Mouse (Mus musculus): ENCODE data around the gene Mdm4.

Mdm4 gene

DNA sequence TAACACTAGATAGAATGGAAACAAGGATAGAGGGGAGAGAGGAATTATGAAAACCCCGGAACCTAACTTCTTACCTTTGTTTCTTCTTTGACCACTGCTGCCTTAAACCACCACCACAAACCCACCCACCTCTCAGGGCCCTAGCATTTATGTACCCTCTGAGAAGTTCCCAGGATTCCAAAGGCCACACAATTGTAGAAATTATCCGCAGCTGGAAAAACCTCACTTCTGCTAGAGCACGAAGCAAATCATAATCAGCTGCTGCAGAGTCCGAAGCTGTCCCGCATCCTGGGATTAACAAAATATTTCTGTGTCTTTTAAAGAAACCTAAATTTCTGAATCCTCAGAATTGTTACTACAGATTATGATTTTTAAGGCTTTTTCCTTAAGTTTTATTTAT, at the start of gene Mdm4:
Gene Mdm4, minus strand, starts transcription at position 101 of the 400 bp plus-strand sequence.
- no peak for DNase-seq (ENCODE audit: low read depth)

DNA sequence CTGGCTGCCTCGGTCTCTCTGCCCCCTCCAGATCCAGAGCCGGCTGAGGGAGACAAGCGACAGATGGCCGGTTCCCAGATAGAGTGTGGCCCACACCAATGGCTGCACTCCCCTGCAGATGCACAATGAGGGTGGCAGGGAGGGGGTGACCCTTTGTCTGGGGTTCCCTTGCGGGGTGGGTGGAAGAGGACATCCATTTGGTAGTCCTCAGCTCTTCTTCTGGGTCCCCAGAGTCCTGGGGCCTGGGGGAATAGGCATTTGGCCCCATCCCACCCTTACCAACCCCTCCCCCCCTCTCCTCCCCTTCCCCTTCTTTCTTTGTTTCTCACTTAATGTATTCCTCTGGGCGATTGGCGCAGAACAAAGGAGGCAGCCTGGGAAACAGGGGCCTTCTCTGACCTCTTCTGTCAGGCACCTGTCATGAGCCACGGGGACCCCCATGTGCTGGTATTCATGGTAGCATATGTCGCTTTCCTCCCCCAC, 49.8 kb upstream of the Mdm4 start:
- no peak for DNase-seq (ENCODE audit: low read depth)

DNA sequence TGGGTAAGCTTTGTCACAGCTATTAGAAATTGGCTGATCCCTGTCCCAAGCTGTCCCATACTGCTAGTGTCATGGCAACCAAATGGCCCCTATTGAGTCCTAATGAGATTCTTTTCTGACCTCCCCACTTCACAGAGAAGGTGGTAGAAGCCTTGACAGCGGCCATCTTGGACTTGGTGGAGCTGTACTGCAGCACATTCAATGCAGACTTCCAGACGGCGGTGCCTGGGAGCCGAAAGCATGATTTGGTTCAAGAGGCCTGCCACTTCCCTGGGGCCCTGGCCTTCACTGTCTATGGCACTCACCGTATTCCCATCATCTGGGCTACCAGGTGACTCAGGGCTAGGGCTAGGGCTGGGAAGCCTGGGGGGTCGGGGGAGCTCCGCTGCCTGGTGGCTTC, 49.1 kb upstream of the Mdm4 start:
- no peak for DNase-seq (ENCODE audit: low read depth)

DNA sequence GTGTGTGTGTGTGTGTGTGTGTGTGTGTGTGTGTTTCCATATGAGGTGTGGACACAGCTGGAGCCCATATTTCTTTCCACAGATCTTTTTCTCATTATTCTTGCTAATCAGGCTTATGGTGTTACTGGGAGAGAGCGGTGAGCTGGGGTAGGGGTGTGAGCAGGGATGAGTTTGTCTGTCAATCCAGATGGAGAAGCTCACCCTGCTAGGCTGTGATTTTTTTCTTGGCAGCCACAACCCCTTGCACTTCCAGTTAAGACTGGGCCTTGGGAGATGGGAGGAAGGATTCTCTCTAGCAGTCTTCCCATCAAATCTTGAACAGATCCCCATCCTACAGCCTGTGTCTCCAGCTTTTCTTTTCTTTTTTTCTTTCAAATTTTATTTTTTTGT, 48.0 kb upstream of the Mdm4 start:
- no peak for DNase-seq (ENCODE audit: low read depth)

DNA sequence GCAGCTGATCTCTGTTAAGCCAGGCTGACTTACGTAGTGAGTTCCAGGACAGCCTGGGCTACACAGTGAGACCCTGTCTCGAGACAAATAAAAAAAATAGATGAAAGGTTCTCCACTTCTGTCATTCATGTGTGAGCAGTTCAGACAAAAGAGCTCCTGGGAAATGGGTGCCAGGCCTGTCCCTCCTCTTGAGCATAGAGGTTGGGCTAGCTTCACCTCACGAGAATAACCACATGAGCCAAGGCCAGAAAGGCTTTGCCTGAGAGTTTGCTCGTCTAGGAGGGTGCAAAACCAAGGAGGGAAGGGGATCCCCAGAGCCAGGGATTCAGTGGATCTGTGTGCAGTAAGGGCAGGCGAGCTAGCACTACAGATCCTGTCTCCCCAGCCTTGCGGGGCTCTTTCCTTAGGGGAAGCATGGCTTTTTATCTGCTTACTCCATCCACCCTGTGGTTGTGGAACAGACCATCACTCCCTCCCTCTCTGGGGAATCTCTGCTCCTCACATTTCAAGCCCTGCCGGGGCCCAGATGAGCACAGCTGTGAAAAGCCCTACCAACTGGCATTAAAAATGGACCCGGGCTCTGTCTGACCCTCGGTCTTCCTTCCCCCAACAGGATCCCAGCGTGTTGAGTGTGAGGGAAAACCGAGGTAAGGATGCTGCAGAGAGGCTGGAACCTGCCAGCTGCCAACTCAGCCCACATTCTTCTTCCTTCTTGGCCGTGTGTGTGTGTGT, 47.4 kb upstream of the Mdm4 start:
- no peak for DNase-seq (ENCODE audit: low read depth)

DNA sequence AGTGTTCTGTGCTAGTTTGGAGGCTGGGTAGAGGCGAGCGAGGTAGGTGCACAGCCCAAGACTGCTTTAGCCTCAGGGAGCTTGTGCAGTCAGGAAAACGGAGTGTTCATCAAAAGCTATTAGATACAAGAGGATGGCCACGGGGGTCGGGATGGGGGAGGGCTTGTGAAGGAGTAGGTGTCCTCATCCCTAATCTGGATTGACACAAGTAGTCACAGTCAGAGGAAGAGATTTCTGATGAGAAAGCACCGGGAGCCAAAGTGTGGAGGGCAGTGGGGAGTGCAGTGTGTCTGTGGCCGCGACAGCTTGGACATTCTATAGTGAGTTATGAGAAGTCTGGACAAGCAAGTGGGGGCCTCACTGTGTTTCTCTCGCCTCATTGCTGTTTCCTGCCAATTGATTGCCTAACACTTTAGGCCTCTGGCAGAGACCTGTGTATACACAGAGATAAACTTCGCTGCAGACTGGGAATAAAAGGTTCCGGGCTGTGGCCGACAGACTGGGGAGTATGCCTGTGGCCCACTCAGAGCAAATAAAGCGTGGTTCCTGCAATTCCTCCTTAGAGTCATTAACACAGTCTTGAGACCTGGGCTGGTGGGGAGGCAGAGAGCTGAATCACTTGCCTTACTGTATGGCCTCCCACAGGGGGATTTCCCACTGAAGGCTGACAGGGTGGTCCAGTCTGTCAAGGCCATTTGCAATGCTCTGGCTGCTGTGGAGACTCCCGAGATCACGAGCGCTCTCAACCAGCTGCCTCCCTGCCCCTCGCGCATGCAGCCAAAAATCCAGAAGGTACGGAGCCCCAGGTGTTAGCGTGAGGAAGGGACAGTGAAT, 46.5 kb upstream of the Mdm4 start:
- peak; percentile 14 for DNase-seq (ENCODE audit: low read depth)

DNA sequence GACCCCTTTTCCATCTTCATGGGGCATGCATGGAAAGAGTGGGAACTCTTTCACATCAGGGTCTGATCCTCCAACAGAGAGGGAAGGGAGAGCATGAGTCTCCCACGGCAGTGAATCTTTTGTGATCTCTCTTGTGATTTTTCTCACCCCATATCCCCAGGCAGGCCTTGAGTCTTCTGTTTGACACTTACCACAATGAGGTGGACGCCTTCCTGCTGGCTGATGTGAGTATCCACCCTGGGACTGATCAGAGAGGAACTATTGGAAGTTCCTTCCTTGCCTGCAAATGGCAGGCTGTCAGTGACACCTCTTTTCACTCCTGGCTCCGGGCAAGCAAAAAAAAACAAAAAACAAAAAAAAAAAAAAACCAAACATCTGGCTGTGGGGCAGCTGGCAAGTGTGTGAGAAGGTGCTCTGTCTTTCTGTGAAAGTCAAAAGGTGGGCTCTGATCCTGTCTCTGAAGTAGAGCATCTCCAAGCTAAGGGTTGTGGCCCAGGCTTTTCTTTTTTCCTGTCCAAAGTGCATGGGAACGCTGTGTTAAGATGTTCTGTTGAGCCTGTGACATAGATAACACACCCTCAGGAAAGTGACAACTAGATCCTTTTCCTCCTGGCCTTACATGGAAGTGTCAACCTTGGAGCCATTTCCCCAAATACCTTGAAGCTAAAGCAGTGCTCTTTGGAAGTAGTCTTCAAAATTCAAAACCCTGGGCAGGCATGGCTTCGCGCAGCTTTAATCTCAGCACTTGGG, 45.5 kb upstream of the Mdm4 start:
- DNase-seq (ENCODE audit: low read depth) = no peak

DNA sequence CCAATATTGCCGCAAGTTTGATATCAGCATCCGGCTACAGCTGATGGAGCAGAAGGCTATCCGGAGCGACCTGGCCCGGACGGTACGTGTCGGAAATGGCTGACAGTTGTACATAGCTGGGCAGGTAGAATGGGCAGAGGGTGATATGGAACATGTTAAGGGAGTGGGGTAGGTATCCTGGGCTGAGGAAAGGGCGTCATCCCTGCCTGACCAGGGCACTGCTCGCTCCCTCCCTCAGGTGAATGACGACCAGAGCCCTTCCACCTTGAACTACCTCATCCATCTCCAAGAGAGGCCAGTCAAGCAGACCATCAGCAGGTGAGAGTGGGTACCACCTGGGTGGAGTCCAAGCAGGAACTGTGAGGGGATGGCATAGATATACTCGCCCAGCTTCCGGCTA, 44.2 kb upstream of the Mdm4 start:
- DNase-seq (ENCODE audit: low read depth) = no peak

DNA sequence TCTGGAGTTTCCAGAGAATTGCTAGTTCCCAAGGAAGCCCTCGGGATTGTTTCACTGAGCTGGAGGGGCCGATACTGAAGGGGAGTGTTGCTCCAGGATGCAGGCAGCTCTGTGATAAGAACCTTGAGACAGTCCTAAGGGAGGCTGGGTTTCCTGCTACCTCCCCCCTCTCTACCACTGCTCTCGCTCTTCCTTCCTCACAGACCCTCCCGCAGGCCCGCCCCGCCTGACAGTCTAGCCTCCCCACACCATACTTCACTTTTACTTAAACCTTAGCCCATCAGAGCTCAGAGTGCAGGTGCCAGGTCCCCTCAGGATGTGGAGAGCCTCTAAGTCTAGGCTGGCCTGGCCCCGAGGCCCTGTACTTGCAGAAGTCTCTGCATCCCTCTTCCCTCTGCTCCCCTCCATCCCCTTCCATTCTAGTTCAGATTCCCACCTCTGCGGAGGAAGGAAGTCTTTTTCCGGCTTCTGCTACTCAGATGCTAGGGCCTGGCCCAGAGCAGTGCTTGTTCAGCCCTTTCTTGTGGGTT, 43.0 kb upstream of the Mdm4 start:
- DNase-seq (ENCODE audit: low read depth) = no peak

DNA sequence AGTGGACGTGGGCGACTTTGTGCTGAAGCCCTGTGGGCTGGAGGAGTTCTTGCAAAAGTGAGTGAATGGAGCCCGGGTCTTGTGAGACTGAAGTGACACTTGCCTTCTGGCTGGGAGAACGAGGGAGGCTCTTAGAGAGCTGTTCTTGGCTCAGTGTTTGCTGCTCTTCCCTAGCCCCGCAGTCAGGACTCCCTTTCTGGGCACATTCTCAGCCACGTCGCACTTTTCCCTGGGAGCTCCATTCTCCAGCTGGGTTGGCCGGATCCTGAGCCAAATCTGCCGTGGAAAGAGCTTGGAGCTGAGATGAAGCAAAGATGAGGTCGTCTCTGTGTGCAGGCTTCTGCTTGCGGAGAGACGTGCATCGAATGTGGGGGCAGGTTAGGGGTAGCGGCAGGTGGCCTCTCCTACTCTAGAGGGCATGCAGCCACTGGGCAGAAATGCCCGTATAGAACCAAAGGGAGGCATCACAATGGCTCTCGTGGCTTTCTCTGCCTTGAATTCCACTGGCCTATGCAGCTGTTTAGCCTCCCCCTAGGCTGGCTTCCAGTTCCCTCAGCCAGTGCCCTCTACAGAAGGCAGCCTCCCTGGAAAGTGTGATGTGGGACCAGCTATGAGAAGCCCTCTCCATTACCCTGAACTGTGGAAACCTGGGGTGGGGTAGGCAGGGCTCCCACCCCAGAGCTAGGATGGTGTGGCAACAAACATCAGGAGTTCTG, 41.5 kb upstream of the Mdm4 start:
- no peak for DNase-seq (ENCODE audit: low read depth)

DNA sequence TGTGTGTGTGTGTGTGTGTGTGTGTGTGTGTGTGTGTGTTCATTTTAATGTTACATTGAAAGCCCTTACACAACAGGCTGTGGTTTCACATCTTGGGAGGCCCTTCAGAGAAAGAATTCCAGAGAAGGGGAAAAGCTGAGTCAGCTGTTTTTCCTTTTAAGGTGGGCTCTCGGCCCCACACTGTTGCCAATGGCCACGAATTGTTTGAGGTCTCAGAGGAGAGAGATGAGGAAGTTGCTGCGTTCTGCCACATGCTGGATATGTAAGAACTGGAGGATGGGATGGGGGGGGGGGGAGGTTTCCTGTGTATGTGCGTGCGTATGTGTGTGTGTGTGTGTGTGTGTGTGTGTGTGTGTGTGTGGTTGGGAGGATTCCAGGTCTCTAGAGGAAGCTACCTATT, 39.8 kb upstream of the Mdm4 start:
- no peak for DNase-seq (ENCODE audit: low read depth)

DNA sequence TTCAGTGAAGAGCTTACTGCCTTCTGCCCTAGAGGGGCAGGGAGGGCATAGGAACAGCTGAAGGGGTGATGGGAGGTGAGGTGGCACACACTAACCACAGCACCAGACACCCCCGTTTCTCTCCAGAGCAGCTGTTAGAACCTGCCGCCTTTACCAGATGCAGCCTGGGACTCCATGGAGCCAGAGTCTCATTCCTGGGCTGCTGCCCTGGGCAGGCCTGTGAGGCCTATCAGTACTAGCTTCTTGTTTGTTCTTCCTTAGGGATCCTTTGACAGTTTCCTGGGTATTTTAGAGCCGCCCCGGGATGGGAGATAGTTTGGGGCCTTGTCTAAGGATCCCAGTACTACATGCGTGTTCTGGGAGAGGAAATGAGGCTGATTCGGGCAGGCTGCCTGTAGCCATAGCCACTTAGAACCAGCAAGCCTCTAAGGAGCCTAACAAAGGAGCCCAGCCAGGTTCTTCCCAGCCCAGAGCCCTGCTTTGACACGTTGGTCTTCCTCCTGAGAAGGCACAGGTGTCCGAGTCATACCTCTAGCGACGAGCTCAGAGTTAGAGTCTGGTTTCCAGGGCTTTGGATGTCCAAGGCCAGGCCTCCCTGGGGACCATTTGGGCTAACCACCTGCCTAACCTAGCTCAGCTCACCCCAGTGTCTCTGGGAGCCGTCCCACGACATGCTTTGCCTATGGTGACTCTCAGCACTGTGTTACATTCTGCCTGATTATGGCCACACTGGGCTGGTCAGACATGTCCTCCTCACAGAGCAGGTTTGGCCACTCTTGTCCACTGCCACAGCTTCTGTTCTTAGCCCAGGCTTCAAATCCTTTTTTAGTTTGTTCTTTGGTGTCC, 39.1 kb upstream of the Mdm4 start:
- no peak for DNase-seq (ENCODE audit: low read depth)

DNA sequence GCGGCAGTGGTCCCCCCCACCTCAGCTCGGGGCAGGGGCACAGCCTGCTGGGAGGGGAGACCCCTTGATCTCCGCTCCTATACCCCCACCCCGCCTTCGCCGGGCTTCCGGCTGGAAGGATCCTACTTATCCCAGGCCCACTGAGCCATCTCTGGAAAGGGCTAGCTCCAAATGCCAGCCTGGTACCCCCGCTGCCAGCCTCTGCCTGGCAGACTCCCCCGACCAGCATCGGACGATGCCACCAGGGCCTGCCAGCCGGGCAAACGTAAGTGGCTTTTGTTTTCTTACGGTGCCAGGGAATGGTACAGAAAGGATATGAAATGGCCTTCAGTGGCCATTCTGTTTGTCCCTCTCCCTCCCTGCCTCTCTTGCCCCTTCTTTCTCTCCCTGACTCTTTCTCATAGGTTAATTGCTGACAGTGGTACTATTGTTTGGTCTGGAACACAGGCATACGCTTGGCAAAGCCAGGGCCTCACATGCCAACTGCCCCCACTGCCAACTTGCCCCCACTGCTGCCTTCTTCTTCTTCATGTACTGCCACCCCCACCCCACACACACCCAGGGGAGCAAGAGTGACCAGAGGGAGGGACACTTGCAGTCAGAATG, 38.4 kb upstream of the Mdm4 start:
- no peak for DNase-seq (ENCODE audit: low read depth)

DNA sequence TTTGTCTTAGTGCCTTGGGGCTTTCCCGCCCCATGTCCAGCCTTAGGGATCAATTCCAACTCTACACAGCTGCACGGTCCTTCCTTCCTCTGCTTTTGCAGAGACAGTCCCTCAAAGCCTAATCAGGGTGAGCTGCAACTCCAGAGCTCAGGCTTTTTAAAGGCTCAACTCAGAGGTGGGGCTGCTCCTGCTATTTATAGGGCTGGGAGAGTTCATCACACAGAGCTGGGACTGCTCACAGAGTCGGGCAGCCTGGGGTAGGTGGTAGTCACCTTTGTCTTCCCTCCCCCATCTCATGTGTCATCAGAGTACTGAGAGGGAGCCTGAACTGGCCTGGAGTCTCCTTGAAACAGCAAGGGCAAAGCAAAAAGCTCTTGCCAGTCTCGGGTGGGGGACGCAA, 37.9 kb upstream of the Mdm4 start:
- DNase-seq (ENCODE audit: low read depth) = no peak

DNA sequence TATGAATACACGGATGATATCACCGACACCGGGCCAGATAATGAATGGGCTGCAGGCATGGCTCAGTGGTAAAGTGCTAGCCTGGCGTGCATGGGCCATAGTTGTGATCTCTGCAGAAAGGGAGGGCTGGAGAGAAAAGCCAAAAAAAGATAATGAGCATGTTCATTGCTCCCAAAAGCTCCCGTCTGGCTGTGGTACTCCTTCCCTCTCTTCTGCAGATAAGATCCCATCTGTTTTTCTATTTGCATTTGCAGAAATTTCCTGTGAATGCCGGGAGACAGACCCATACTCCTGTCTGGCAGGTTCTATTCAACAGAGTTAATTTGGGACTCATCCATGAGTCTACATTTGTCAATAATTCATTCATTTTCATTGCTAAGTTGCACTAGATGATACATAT, 32.8 kb upstream of the Mdm4 start:
- no peak for DNase-seq (ENCODE audit: low read depth)

DNA sequence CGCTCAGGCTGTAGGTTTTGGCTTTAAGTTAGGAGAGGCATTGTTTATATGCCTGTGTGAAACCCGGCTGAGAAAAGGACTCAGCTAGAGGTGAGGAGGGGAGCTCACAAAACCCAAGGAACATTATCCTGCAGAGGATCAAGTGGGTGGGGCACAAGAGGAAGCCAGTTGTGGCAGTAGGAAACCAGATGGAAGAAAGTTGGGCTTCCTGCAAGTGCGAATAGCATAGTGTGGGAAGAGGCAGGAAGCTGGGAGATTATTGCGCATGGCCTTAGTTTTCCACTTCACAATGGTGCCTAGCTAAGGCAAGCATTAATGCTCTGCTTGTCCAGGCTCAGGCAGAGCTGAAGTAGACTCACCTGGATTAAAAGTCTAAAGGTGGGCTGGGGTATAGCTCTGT, 30.3 kb upstream of the Mdm4 start:
- DNase-seq (ENCODE audit: low read depth) = no peak

DNA sequence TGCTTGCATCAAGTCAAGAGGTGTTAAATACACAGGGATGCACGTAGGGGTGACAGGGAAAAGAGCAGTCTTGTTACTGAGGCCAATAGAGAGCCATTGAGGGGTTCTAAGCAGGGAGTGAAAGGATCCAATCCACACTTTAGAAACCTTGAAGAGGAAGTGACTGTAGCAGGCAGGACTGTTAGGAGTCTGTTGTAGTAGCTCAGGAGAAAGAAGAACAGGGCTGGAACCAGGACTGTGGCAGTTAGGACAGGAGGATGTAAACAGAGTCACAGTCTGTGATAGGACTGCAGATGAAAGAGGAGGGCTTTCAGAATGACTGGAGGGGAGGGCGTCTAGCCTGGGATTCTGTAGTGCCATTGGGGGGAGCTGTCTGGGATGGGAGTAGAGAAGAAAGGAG, 29.2 kb upstream of the Mdm4 start:
- no peak for DNase-seq (ENCODE audit: low read depth)

DNA sequence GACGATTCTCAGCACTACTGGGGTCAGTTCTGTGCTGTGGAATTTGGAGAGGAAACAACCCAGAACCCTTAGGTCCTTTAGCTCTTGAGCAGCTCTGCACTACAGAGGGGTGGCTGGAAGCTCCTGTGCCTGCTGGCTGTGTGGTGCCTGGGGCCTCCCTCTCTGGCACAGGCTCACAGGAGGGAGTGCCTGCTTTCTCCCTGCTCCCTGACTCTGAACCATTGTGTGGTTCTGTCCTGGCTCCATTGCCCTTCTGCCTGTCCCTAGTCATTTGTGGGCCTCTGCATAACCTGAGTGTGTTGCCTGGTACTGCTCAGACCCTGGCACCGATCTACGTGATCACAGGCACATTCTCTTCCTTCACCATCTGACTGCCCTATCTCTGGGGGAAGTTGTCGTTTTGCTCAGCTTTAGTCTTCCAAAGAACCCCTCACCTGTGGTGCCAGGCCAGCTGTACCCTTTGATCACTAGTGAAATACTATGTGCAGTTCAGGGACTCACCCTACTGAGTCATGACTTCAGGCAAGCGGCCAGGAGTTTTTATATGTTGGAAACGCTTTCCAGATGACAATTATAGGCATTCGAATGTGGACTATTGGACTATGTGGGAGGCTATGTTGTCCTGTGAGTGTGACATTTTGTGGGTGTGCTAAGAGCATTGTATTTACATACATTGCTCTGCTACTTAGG, 27.1 kb upstream of the Mdm4 start:
- no peak for DNase-seq (ENCODE audit: low read depth)

DNA sequence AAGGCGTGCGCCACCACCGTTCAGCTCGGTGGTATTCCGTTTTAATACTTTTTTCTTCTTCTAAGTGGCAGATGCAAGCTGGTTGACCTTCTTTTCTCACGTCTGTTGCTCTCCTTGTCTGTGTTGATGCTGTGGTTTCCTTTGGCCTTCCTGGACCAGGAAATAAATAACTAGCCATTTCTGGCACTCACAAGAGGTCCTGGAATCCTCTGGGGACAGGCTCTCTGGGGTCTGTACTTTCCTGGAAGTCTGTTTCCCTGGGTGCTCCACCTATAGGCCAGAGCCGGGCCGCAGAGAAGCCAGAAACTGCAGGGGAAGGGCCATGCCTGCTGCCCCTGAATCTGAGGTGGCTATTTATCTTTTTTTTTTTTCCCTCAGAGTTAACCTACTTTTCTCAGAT, 24.0 kb upstream of the Mdm4 start:
- DNase-seq (ENCODE audit: low read depth) = no peak

DNA sequence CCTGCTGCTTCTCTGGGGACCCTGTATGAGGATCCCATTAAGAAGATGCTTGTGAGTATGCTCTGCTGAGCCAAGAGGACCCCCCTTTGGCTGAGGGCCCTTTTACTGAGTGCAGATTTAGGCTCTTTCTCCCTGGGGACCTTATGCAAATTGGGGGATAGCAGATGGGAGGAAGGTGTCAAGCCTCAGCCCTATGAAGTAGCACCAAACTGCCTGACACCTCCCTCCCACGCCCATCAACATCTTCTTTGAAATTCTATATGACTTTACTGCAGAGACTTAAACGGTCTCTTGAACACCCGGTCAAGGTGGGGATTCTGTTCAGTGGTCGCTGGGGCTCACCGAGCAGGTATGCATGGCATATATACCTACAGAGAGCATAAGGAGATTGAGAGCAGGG, 22.7 kb upstream of the Mdm4 start:
- DNase-seq (ENCODE audit: low read depth) = no peak
